Mouse (Mus musculus): ENCODE measurements at regions not wholly inside any gene's neighbourhood (a gene's known extent, or its start where the extent isn't known, plus 50 kb on each side); places are given as distances from the start of the nearest gene placed in this dataset.

DNA sequence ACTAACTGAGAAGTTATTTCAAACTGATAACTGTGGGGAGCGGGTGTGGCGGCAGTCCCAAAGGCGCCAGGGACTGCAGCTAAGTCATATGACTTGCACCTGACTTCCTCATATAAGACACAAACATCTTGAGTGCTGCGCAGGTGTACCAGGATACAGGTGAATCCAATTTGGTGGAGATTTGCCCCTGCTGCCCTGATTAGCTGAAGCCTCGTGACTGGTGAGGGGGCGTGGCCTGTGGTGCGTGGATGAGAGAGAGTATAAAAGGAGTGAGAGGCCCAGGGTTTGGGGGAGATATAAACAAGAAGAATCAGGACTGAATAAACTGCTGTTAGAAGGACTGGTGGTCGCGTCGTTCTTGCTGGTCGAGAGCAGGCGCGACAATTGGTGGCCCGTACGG lies 731.6 kb upstream of the Pcdh10 start:
- peak; percentile 3 for DNase-seq

DNA sequence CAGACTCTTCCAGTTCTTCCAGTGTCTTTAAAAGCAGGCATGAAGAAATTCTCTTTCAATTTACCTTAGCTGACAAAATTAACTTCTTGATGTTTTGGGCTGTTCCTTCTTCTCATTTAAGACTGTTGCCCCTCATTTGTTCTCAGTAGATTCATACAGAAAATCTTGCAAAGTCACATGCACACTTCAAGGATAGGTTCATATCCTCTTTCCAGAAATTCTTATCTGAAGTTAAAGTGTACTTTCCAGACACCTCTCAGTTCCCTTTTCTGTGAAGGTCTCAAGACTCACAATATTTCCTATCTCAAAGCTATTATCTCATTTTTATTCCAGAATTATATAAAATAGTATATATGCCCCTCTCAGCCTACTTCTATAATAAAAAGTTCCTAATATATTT lies 681.8 kb upstream of the Pcdh10 start:
- no peak for DNase-seq

DNA sequence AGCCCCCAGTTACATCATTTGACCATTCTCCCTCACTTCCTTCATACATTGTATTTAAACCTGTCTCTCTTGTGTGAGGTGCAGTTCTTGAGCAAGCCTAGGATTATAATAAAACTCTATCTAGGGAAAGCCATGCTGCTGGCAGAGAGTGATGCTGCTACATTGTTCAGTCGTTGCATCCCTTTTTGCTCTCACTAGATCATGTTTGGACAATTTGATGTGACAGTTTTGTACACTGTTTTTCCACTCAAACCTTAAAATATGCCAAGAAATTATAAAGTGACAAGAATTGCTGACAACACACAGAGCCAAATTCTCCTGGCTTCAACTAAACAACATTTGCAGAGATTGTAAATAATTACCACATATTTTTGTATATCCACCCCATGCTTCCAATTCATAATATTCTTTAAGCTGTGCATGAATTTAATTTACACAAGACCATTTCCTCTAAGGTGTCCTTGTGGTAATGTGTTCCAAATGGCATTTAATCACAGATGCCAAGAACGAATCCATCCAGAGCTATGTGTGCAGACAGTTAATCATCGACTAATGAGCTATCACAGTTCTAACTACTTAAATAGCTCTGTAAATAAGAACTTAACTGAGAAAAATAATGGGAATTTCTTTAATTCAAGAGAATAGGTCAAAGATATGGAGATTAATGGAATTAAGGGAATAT lies 681.1 kb upstream of the Pcdh10 start:
- DNase-seq = no peak

DNA sequence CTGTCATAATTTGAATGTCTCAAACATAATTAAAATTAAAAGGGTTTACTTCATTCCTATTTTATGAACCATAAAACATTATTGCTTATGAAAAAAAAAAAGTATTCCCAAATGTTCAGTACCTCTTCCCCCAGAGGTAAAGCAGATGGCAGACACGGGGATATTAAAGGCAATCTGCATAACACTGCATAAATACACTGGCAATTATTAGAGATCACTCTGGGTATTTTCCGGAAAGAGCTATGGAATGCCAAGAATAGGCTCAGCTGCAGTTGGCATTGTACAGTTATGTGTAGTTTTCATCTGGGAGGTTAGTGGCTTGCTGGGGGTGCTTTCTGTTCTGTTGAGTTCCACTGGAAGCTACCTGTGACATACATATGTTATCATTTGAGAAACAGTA lies 677.1 kb upstream of the Pcdh10 start:
- DNase-seq = no peak

DNA sequence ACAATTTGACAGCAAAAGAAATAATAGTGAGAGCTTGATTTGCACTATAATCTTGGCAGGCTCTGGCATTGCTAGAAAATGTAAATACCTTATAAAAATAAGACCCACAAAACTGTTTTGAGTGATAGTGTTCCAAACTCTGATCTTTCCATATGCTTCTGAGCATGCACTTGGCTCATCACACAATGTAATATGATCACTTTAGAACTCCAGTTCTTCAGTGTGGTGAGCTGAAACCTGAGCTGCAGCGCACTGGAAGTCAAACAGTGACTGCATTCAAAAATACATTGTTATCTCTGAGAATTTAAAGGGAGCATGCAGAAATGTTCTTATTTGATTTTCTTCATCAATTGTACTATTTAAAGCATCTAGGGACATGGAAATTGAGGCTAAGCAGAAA lies 672.5 kb upstream of the Pcdh10 start:
- DNase-seq = no peak

DNA sequence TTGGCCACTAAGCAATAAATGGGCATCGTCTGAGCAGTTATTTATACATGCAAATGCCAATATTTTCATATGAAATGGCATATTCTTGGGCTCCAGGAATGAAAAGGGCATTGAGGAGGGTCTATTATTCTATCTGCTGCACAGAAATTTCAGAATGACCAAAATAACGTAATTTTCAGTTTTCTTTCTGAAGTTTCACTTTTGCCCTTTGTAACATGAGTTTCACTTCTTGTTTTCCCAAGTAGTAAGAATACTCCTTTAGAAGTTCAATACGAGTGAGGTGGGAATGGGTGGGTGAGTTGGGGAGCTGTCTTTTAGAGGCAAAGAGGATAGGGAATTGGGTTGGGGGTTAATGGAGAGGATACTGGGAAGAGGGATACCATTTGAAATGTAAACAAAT lies 662.7 kb upstream of the Pcdh10 start:
- no peak for DNase-seq

Measured in lung, postnatal 10 days (tissue).